Mouse (Mus musculus) stomach, postnatal 0 days (tissue): ENCODE measurements at regions not wholly inside any gene's neighbourhood (a gene's known extent, or its start where the extent isn't known, plus 50 kb on each side); places are given as distances from the start of the nearest gene placed in this dataset.

Source experiments
- ATAC-seq: fragments of 200-750 bp; cut with Nextera tagmentation; 2 replicates; pipeline ENCODE4 v1.8.0; 2017; ENCODE audit not compliant: low FRiP score, low TSS enrichment
- DNase-seq: peaks from one replicate; pipeline ENCODE4 v3.0.0-alpha.2; 2016; ENCODE audit warnings: low spot score
- H3K27ac ChIP-seq: fragments of 300-500 bp; sonication (generic); replicated peaks from 2 replicates; pipeline ENCODE4 v1.5.1; 2014; ENCODE audit warnings: mild to moderate bottlenecking, control low read depth
- H3K27me3 ChIP-seq: fragments of 300-500 bp; sonication (generic); 2 replicates; pipeline ENCODE4 v1.6.1; 2014; ENCODE audit warnings: low read length; ENCODE audit not compliant: control insufficient read depth, insufficient read depth
- H3K36me3 ChIP-seq: fragments of 300-500 bp; sonication (generic); 2 replicates; pipeline ENCODE4 v1.6.1; 2014; ENCODE audit warnings: low read length, mixed read lengths; ENCODE audit not compliant: control insufficient read depth, insufficient read depth
- H3K4me1 ChIP-seq: fragments of 300-500 bp; sonication (generic); replicated peaks from 2 replicates; pipeline ENCODE4 v1.6.1; 2014; ENCODE audit warnings: antibody characterized with exemption; ENCODE audit not compliant: control insufficient read depth, insufficient read depth
- H3K4me2 ChIP-seq: fragments of 300-500 bp; sonication (generic); replicated peaks from 2 replicates; pipeline ENCODE4 v1.6.1; 2014; ENCODE audit warnings: low read depth, mild to moderate bottlenecking, control low read depth, moderate library complexity
- H3K4me3 ChIP-seq: fragments of 300-500 bp; sonication (generic); 2 replicates; pipeline ENCODE4 v1.5.1; 2014; ENCODE audit warnings: low read depth, low read length, control low read depth
- H3K9ac ChIP-seq: fragments of 300-500 bp; sonication (generic); 2 replicates; pipeline ENCODE4 v1.6.1; 2014; ENCODE audit warnings: mild to moderate bottlenecking, low read length, control low read depth, mixed read lengths
- H3K9me3 ChIP-seq: fragments of 300-500 bp; sonication (generic); 2 replicates; pipeline ENCODE4 v1.6.1; 2016; ENCODE audit warnings: low read length; ENCODE audit not compliant: control insufficient read depth
- CTCF ChIP-seq: IDR thresholded peaks from 2 replicates; pipeline ENCODE4 v1.5.1; 2016; ENCODE audit warnings: antibody characterized with exemption, low read depth, mild to moderate bottlenecking, moderate library complexity
- EP300 ChIP-seq: optimal IDR thresholded peaks from 2 replicates; pipeline ENCODE3; 2016; ENCODE audit warnings: antibody characterized with exemption
- WGBS: fragments of 180-500 bp; shearing (Covaris S2); extraction: QIAGEN DNeasy Blood & Tissue Kit; methylation state at CpG from one replicate; pipeline ENCODE4 v1.1.7; 2014; 5-methylcytosine and 5-hydroxymethylcytosine counted together

- H3K9ac ChIP-seq = no peak overlapping the region
- H3K4me3 ChIP-seq = no peak overlapping the region
- no peaks in the 10 kb centered on the region for H3K9me3 ChIP-seq
- H3K4me2 ChIP-seq = no peak overlapping the region
- no peaks in the 10 kb centered on the region for H3K4me1 ChIP-seq
- no peaks in the 10 kb centered on the region for H3K27me3 ChIP-seq
- no peaks in the 10 kb centered on the region for H3K36me3 ChIP-seq
- no peak overlapping the region for H3K27ac ChIP-seq
- 86% methylated on average over 1 of the region's 1 CpGs for WGBS
- ATAC-seq = no peak
- TF ChIP-seq EP300 (no peak), CTCF (no peak)
- DNase-seq = no peak
These were observed 141.5 kb downstream of the Dhx15 start for GRCm38 (mm10) chr5:52048790-52049189.

- ATAC-seq = no peak
- H3K4me1 ChIP-seq = no peaks in the 10 kb centered on the region
- no peak overlapping the region for H3K4me3 ChIP-seq
- WGBS = 52% methylated on average over 3 of the region's 3 CpGs
- no peak overlapping the region for H3K9ac ChIP-seq
- DNase-seq = no peak
- H3K36me3 ChIP-seq = no peaks in the 10 kb centered on the region
- H3K27ac ChIP-seq = no peak overlapping the region
- no peak overlapping the region for H3K4me2 ChIP-seq
- no peak for TF ChIP-seq EP300
- TF ChIP-seq CTCF = no peak
- no peaks in the 10 kb centered on the region for H3K9me3 ChIP-seq
- H3K27me3 ChIP-seq = no peaks in the 10 kb centered on the region
These were observed 143.6 kb downstream of the Dhx15 start for GRCm38 (mm10) chr5:52046704-52047103.

- Histone ChIP-seq H3K4me2 (no peak overlapping the region), H3K27me3 (no peaks in the 10 kb centered on the region), H3K27ac (no peak overlapping the region), H3K9me3 (no peaks in the 10 kb centered on the region), H3K9ac (no peak overlapping the region), H3K4me3 (no peak overlapping the region), H3K36me3 (no peaks in the 10 kb centered on the region), H3K4me1 (no peaks in the 10 kb centered on the region)
- TF ChIP-seq EP300 (no peak), CTCF (no peak)
- DNase-seq = no peak
- WGBS = 87% methylated on average over 3 of the region's 3 CpGs
- ATAC-seq = no peak
These were observed 146.2 kb downstream of the Dhx15 start for GRCm38 (mm10) chr5:52044101-52044500.

- Histone ChIP-seq H3K27ac (no peak overlapping the region), H3K9ac (no peak overlapping the region), H3K4me1 (no peaks in the 10 kb centered on the region), H3K27me3 (no peaks in the 10 kb centered on the region), H3K36me3 (no peaks in the 10 kb centered on the region), H3K9me3 (no peaks in the 10 kb centered on the region), H3K4me3 (no peak overlapping the region), H3K4me2 (no peak overlapping the region)
- no peak for TF ChIP-seq CTCF
- no peak for TF ChIP-seq EP300
- WGBS = 84% methylated on average over 3 of the region's 3 CpGs
- DNase-seq (no peak), ATAC-seq (no peak)
These were observed 148.9 kb downstream of the Dhx15 start for GRCm38 (mm10) chr5:52041447-52041846.

- H3K4me2 ChIP-seq = no peak overlapping the region
- no peak overlapping the region for H3K27ac ChIP-seq
- H3K4me3 ChIP-seq = no peak overlapping the region
- H3K9me3 ChIP-seq = no peaks in the 10 kb centered on the region
- H3K4me1 ChIP-seq = no peaks in the 10 kb centered on the region
- H3K27me3 ChIP-seq = no peaks in the 10 kb centered on the region
- no peak overlapping the region for H3K9ac ChIP-seq
- no peak for ATAC-seq
- no peaks in the 10 kb centered on the region for H3K36me3 ChIP-seq
- no peak for DNase-seq
- TF ChIP-seq CTCF (no peak), EP300 (no peak)
- WGBS = 60% methylated on average over 24 of the region's 24 CpGs
These were observed 149.6 kb downstream of the Dhx15 start for GRCm38 (mm10) chr5:52040427-52041312.

- WGBS = 62% methylated on average over 6 of the region's 6 CpGs
- no peak overlapping the region for H3K27ac ChIP-seq
- no peak overlapping the region for H3K9ac ChIP-seq
- H3K36me3 ChIP-seq = no peaks in the 10 kb centered on the region
- H3K27me3 ChIP-seq = no peaks in the 10 kb centered on the region
- no peak for DNase-seq
- no peak for TF ChIP-seq CTCF
- no peak overlapping the region for H3K4me2 ChIP-seq
- H3K4me1 ChIP-seq = no peaks in the 10 kb centered on the region
- ATAC-seq = no peak
- H3K4me3 ChIP-seq = no peak overlapping the region
- no peaks in the 10 kb centered on the region for H3K9me3 ChIP-seq
These were observed 155.0 kb downstream of the Dhx15 start for GRCm38 (mm10) chr5:52035339-52035738.
